Mouse (Mus musculus): ENCODE measurements around the gene Cobll1.

DNA sequence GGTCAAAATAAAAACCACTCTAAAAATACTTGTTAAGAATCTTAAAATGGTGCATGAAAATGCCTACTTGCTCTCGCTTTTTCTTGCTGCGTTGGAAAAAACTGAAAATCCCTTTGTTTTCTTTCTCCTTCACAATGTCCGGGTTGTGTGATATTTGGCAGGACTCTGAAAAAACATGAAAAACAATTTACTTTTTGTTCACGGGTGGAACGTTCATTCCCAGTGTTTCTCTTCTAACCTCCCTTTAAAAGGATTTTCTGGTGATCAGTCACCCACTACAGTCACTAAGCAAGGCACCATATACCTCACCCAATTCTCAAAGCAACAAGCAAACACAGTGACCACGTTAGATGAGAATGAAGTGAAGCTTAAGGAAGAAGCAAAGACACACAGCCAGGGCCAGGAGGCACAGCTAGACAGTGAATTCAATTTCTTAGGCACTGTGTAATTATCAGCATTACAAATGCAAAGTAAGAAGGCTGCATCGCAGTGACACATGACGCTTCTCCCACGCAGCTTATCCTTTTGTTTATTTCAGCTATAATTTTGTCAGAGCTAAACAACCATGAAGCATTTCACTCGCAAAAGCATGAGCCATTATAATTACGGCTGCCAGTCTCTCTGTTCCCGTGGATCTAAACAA is 112.9 kb downstream of the Cobll1 start:
- TF ChIP-seq CTCF (IDR thresholded peaks at IDR 0.05; ENCODE audit: extremely low read depth, insufficient read length, insufficient replicate concordance, low read depth, low read length) (no peak), POLR2A (IDR thresholded peaks at IDR 0.05; ENCODE audit: low read depth, low read length) (no peak)

Data from small intestine, adult 2 months (tissue).